Mouse (Mus musculus) G1E (cell line): ENCODE data around the gene Hist1h4k.

ENCODE experiments used
- CTCF ChIP-seq: IDR thresholded peaks from 2 replicates; pipeline ENCODE4 v1.5.1; 2012; ENCODE audit warnings: low read depth, low read length, inconsistent platforms, mixed read lengths
- GATA1 ChIP-seq: IDR thresholded peaks from 2 replicates; pipeline ENCODE4 v1.6.1; 2012; ENCODE audit warnings: borderline replicate concordance, low read length, inconsistent platforms, mixed read lengths
- POLR2AphosphoS5 ChIP-seq: IDR thresholded peaks from 2 replicates; pipeline ENCODE4 v1.6.1; 2012; ENCODE audit warnings: low read depth, low read length, inconsistent platforms; ENCODE audit not compliant: insufficient replicate concordance
- TAL1 ChIP-seq: conservative IDR thresholded peaks from 2 replicates; pipeline ENCODE4 v1.6.1; 2012; ENCODE audit warnings: low read depth, low read length, inconsistent platforms, mixed read lengths

DNA sequence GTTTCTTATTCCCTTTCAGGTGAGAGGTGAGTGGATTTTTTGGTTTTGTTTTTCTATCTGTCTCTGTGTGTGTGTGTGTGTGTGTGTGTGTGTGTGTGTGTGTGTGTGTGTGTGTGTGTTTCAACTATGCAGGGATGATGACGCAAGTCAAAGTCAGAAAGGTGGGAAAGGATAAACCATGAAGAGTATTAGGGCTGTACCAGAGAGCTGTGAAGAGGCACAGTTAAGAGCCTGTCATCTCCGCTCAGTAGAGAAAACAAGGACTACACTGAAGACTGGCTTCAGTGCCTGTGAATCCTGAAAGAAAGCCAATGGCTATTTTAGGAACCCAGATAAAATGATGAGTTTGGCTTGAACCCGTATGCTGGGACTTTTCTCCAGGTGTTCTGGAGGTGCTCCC, 1.5 kb upstream of the Hist1h4k start:
- TF ChIP-seq CTCF, result no peak
- no peak for TF ChIP-seq POLR2AphosphoS5
- TF ChIP-seq GATA1, result no peak
- TF ChIP-seq TAL1, result no peak
